Mouse (Mus musculus): Measurements from ENCODE around the gene Atrn. TPM values are rescaled to one million over a fixed set of nuclear protein-coding genes. Genes with fewer than 3 reads are reported as not detected.

Gene Atrn
- total and polyA plus RNA-seq, 2 experiments from 2014 or later: 12.6 to 76.4 TPM

DNA sequence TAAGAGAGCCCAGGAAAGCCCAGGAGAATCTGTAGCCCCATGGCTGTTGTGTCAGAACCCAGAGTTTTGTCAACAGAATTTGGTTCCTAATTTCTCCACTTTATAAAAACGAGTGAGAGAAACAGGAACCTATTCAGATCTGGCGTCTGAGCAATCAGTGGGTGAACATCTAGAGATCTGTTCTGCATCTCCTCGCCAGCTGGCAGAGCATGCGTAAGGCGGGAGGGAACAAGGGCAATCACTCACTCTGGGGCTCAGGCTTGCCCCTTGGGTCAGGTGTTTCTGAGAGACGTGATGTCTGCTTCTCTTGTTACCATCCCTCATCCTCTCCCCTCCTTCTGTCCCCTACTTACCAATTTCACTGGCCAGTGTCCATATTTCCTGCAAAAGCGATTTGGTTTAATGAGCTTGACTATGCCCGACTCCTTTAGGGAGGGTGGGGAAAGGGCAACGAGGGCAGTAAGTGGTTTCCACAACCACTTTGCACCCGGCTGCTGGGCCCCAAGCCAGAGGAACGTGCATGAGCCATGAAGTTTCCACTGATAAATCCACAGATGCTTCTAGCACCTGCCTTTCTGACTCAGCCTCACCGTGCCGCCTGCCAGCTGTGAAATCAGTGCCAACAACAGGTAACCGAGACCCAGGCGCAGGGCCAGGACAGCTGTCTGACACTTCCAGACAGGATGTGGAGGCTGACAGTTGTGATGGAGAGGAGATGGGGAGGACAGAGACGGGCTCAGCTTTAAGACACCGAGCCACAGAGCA lies 131.1 kb downstream of the Atrn start:
- Histone ChIP-seq H3K27me3 (ENCODE audit: insufficient read depth, low read length) (no peaks in the 10 kb centered on the region), H3K9me3 (ENCODE audit: low read length) (no peaks in the 10 kb centered on the region), H3K9ac (replicated peaks; ENCODE audit: low read length) (no peak overlapping the region), H3K4me1 (ENCODE audit: insufficient read depth, low read length) (peaks cover 6% of the 10 kb centered on the region; the same call in 1 of the 2 replicates), H3K4me2 (ENCODE audit: low read depth, low read length) (no peak overlapping the region), H3K4me3 (ENCODE audit: low read length) (no peak overlapping the region), H3K36me3 (ENCODE audit: insufficient read depth, low read length) (no peaks in the 10 kb centered on the region), H3K27ac (no peak overlapping the region)
- ATAC-seq: no peak
- 44% methylated on average over 17 of the region's 17 CpGs for WGBS
- TF ChIP-seq CTCF (IDR thresholded peaks at IDR 0.05; ENCODE audit: low read depth): no peak
- no peak for DNase-seq (ENCODE audit: low spot score)

DNA sequence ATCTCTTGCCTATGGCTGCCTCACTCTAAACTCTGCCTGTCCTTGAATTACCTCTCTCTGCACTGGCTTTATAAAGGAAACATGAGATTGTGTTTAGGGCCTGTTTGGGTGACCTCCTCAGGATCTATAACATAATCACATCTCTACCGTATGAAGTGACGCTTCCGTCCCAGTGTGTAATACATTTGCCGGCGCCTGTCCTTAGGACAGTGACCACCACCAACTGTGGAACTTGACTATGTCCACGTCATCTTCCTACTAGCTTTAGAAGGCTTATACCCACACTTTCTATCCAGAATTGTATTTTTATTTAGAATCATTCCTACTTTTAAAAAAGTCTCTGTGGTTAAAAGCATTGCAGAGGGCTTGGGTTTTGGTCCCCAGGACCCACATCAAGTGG lies 131.9 kb downstream of the Atrn start:
- Histone ChIP-seq H3K27ac (no peak overlapping the region), H3K4me3 (ENCODE audit: low read length) (no peak overlapping the region), H3K4me1 (ENCODE audit: insufficient read depth, low read length) (peaks cover 6% of the 10 kb centered on the region; the same call in 1 of the 2 replicates), H3K9me3 (ENCODE audit: low read length) (no peaks in the 10 kb centered on the region), H3K36me3 (ENCODE audit: insufficient read depth, low read length) (no peaks in the 10 kb centered on the region), H3K4me2 (ENCODE audit: low read depth, low read length) (no peak overlapping the region), H3K9ac (replicated peaks; ENCODE audit: low read length) (no peak overlapping the region), H3K27me3 (ENCODE audit: insufficient read depth, low read length) (no peaks in the 10 kb centered on the region)
- WGBS: 89% methylated on average over 6 of the region's 6 CpGs
- DNase-seq (ENCODE audit: low spot score): no peak
- ATAC-seq: no peak
- no peak for TF ChIP-seq CTCF (IDR thresholded peaks at IDR 0.05; ENCODE audit: low read depth)

DNA sequence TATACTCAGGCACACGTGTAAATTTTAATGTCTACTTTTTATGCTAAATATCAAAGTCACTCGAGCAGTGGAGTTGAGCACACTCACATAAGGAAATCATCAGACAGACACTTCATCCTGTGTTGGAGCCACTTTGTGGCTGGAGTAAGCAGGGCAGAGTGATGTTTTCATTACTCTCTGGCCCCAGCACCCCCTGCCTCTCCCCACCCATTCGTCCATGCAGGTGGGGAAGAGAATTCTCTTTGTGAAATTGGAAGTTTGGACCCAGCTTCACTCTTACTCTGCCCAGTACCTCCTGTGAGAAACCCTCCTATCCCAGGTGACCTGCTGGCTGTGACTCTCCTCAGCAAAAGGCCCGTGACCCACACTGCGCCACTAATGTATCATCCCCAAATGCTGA lies 132.4 kb downstream of the Atrn start:
- Histone ChIP-seq H3K36me3 (ENCODE audit: insufficient read depth, low read length) (no peaks in the 10 kb centered on the region), H3K9ac (replicated peaks; ENCODE audit: low read length) (no peak overlapping the region), H3K27me3 (ENCODE audit: insufficient read depth, low read length) (no peaks in the 10 kb centered on the region), H3K4me2 (ENCODE audit: low read depth, low read length) (no peak overlapping the region), H3K9me3 (ENCODE audit: low read length) (no peaks in the 10 kb centered on the region), H3K4me1 (ENCODE audit: insufficient read depth, low read length) (peaks cover 6% of the 10 kb centered on the region; the same call in 1 of the 2 replicates), H3K4me3 (ENCODE audit: low read length) (no peak overlapping the region), H3K27ac (no peak overlapping the region)
- ATAC-seq (no peak), DNase-seq (ENCODE audit: low spot score) (no peak)
- TF ChIP-seq CTCF (IDR thresholded peaks at IDR 0.05; ENCODE audit: low read depth): no peak
- 80% methylated on average over 5 of the region's 5 CpGs for WGBS

DNA sequence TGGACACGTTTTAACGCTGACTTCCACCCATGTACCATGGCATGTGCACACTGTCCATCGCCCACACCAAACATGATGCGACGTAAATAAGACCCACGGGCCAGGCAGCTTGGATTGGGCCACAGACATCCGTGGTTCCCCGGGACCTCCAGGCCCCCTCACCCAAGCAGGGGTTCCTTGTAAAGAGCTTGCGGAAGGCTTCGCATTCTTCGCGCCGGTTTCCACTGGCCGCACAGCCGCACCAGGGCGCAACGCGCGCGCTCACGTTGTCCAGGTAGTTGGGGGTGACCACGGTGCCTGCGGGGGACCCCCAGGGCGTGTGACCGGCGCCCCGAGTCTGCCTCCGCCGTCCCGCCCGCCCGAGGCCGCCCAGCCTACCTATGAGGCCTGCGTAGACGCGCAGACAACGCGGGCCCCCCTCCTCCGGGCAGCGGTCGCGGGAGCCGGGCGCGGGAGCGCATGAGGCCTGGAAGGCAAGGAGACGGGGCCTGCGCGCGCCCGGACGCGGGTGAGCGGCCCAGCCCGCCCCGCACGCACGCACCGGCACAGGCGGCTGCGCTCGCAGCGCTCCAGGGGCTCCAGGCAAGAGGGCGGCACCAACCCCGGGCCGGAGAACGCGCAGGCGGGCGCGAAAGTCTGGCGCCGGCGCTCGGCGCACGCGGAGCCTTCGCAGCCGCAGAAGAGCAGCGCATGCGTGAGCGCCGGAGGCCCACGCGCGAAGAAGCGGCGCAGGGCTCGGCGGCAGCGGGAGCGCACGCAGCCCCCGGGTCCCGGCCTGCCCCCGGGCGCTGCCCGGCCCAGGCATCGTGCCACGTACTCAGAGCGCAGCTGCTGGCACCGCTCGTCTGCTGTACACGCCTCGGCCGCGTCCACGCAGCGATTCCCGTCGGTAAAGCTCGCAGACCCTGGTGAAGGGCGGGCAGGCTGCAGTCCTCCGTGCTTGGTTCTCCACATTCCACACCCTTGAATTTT lies 134.8 kb downstream of the Atrn start:
- Histone ChIP-seq H3K9me3 (ENCODE audit: low read length) (no peaks in the 10 kb centered on the region), H3K4me2 (ENCODE audit: low read depth, low read length) (peak overlapping the region; percentile 90), H3K27ac (peak overlapping the region; percentile 77), H3K4me1 (ENCODE audit: insufficient read depth, low read length) (peaks cover 6% of the 10 kb centered on the region; the same call in 1 of the 2 replicates), H3K27me3 (ENCODE audit: insufficient read depth, low read length) (no peaks in the 10 kb centered on the region), H3K36me3 (ENCODE audit: insufficient read depth, low read length) (no peaks in the 10 kb centered on the region), H3K9ac (replicated peaks; ENCODE audit: low read length) (peak overlapping the region; percentile 73), H3K4me3 (ENCODE audit: low read length) (peak overlapping the region; percentile 56)
- TF ChIP-seq CTCF (IDR thresholded peaks at IDR 0.05; ENCODE audit: low read depth): no peak
- WGBS: 3% methylated on average over 107 of the region's 115 CpGs
- ATAC-seq (peak; percentile 85), DNase-seq (ENCODE audit: low spot score) (peak; percentile 86)

DNA sequence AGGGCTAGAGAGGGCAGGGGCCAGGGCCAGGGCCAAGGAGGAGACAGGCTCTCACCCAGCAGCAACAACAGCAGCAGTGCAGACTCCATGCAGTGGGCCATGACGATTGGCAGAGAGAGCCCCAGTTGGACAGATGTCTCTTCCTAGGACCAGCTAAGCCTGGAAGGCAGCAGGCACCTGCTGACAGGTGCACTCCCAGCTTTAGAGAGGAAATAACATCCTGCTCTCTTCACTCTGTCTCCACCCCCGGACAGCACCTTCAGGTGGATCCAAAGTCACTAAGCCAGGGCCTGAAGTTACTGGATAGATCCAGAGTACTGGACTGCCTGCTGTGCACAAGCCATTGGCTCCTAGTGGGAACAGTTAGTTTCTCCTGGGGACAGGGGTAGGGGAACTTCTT lies 136.7 kb downstream of the Atrn start, which contains the start of gene Gfra4:
TSS of gene Gfra4 (minus strand) at position 101 of the 400 bp plus-strand sequence.
- no peak for DNase-seq (ENCODE audit: low spot score)
- Histone ChIP-seq H3K36me3 (ENCODE audit: insufficient read depth, low read length) (no peaks in the 10 kb centered on the region), H3K27me3 (ENCODE audit: insufficient read depth, low read length) (no peaks in the 10 kb centered on the region), H3K4me2 (ENCODE audit: low read depth, low read length) (peak within 1 kb of the TSS; percentile 90), H3K9ac (replicated peaks; ENCODE audit: low read length) (peak within 1 kb of the TSS; percentile 73; the same call in 1 of the 2 replicates), H3K4me3 (ENCODE audit: low read length) (peak within 1 kb of the TSS; percentile 56), H3K9me3 (ENCODE audit: low read length) (no peaks in the 10 kb centered on the region), H3K4me1 (ENCODE audit: insufficient read depth, low read length) (peaks cover 6% of the 10 kb centered on the region; the same call in 1 of the 2 replicates), H3K27ac (no peak within 1 kb of the TSS)
- TF ChIP-seq CTCF (IDR thresholded peaks at IDR 0.05; ENCODE audit: low read depth): no peak
- ATAC-seq: no peak
- WGBS: 59% methylated on average over 2 of the region's 2 CpGs

DNA sequence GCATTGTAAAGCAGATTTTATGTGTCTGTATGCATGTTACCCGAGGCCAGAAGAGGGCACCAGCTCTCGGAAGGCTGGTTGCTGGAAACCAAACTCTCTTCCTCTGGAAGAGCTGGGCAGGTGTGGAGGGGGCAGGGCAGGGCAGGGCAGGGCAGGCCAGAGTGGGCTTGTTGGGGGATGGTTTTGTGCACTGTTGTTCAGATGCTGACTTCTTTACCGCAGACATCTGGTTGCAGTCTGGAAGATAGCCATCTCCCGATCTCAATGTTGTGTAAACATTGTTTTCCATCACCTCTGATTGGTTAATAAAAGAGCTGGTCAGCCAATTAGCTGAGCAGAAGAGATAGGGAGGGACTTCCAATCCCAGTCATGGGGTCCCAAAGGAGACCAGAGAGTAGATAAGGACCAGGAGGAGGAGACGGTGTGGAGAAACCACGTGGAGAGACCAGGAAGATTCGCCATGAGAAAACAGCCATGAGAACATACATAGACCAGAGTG lies 138.1 kb downstream of the Atrn start:
- WGBS: 12% methylated on average over 7 of the region's 7 CpGs
- Histone ChIP-seq H3K9ac (replicated peaks; ENCODE audit: low read length) (no peak overlapping the region), H3K36me3 (ENCODE audit: insufficient read depth, low read length) (no peaks in the 10 kb centered on the region), H3K4me3 (ENCODE audit: low read length) (no peak overlapping the region), H3K4me2 (ENCODE audit: low read depth, low read length) (peak overlapping the region; percentile 17; the same call in 1 of the 2 replicates), H3K4me1 (ENCODE audit: insufficient read depth, low read length) (peaks cover 6% of the 10 kb centered on the region; the same call in 1 of the 2 replicates), H3K27ac (no peak overlapping the region), H3K9me3 (ENCODE audit: low read length) (no peaks in the 10 kb centered on the region), H3K27me3 (ENCODE audit: insufficient read depth, low read length) (no peaks in the 10 kb centered on the region)
- DNase-seq (ENCODE audit: low spot score): no peak
- ATAC-seq: no peak
- TF ChIP-seq CTCF (IDR thresholded peaks at IDR 0.05; ENCODE audit: low read depth): peak; percentile 38

Measured in hindbrain, postnatal 0 days (tissue).